Mouse (Mus musculus) spleen, adult 2 months (tissue): Measurements from ENCODE around the gene Ppp2r1b. TPM values are rescaled to one million over a fixed set of nuclear protein-coding genes. Genes with fewer than 3 reads are reported as not detected.

Source experiments
- DNase-seq, 2 experiments: peaks; one replicate each; pipeline versions ENCODE4 v3.0.0 to v3.0.0-alpha.2; 2012 to 2021; ENCODE audit warnings: low spot score in 2 of 2, low read depth in 1 of 2
- H3K27ac ChIP-seq: fragments of 200-500 bp; 2 replicates; pipeline ENCODE4 v1.5.1; 2012; ENCODE audit warnings: low read length, inconsistent platforms; ENCODE audit not compliant: insufficient read depth
- H3K27me3 ChIP-seq: fragments of 200-500 bp; 2 replicates; pipeline ENCODE4 v1.6.1; 2012; ENCODE audit warnings: mild to moderate bottlenecking, moderate library complexity, low read length, inconsistent platforms; ENCODE audit not compliant: control insufficient read depth, insufficient read depth
- H3K36me3 ChIP-seq: fragments of 200-500 bp; 2 replicates; pipeline ENCODE4 v1.6.1; 2012; ENCODE audit warnings: mild to moderate bottlenecking, low read length, inconsistent platforms; ENCODE audit not compliant: control insufficient read depth, insufficient read depth
- H3K4me1 ChIP-seq: fragments of 200-500 bp; 2 replicates; pipeline ENCODE4 v1.6.1; 2011; ENCODE audit warnings: inconsistent platforms; ENCODE audit not compliant: control insufficient read depth, insufficient read depth, insufficient read length
- H3K4me3 ChIP-seq: fragments of 200-500 bp; 2 replicates; pipeline ENCODE4 v1.5.1; 2011; ENCODE audit warnings: mild to moderate bottlenecking, inconsistent platforms; ENCODE audit not compliant: insufficient read depth, insufficient read length; ENCODE audit errors: extremely low read depth
- CTCF ChIP-seq: fragments of 200-500 bp; IDR thresholded peaks from 2 replicates; pipeline ENCODE4 v1.5.1; 2011; ENCODE audit warnings: mild to moderate bottlenecking, inconsistent platforms; ENCODE audit not compliant: insufficient read depth, insufficient read length, insufficient replicate concordance; ENCODE audit errors: extremely low read depth
- POLR2A ChIP-seq: fragments of 200-500 bp; IDR thresholded peaks from 2 replicates; pipeline ENCODE4 v1.6.1; 2011; ENCODE audit warnings: low read depth, low read length, inconsistent platforms
- WGBS: fragments of 180-500 bp; shearing (Covaris S2); methylation state at CpG from one replicate; pipeline ENCODE4 v1.1.7; 2018; 5-methylcytosine and 5-hydroxymethylcytosine counted together
- polyA plus RNA-seq: library from polyadenylated mRNA; depleted of rRNA; stranded (reverse); fragments of >200 nt; gene quantifications from 2 replicates; pipeline ENCODE4 v1.2.3, GENCODE M21; 2012

Gene Ppp2r1b
- polyA plus RNA-seq, 1 experiment: 10.2 TPM

- Histone ChIP-seq H3K36me3 (peaks cover 2% of the 10 kb centered on the region; the same call in 1 of the 2 replicates), H3K27me3 (no peaks in the 10 kb centered on the region), H3K27ac (no peak overlapping the region), H3K4me1 (no peaks in the 10 kb centered on the region), H3K4me3 (no peak overlapping the region)
- no peak for TF ChIP-seq POLR2A
- no peak for TF ChIP-seq CTCF
- no peak for DNase-seq
- WGBS: 94% methylated on average over 3 of the region's 3 CpGs
Observed at GRCm38 (mm10) chr9:50920933-50921895, 76.1 kb downstream of the Ppp2r1b start.

- TF ChIP-seq POLR2A: no peak
- no peak for TF ChIP-seq CTCF
- Histone ChIP-seq H3K27ac (no peak overlapping the region), H3K36me3 (no peaks in the 10 kb centered on the region; the same call in 1 of the 2 replicates), H3K27me3 (no peaks in the 10 kb centered on the region), H3K4me1 (no peaks in the 10 kb centered on the region), H3K4me3 (no peak overlapping the region)
- no peak for DNase-seq
- WGBS: 85% methylated on average over 5 of the region's 5 CpGs
Observed at GRCm38 (mm10) chr9:50922363-50923153, 77.5 kb downstream of the Ppp2r1b start.

DNA sequence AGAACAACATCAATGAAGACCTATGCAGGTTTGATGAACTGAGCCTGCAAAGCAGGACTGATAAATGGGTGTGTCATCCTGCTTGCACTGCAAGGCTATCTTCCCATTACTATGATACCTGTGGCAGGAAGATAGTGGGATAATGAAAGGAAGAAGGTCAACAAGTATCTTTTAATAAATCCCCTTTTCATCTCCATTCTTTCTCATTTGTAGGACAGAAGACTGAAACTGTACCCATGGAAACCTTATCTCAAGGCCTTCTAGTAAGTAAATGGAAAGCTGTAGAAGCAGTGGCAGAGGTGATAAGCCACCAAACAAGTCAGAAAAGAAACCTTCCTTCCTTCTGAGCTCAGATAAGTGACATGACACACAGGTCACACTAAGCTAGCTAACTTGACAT is 79.4 kb downstream of the Ppp2r1b start:
- no peaks in the 10 kb centered on the region for H3K4me1 ChIP-seq
- no peak for TF ChIP-seq CTCF
- TF ChIP-seq POLR2A: no peak
- H3K27me3 ChIP-seq: no peaks in the 10 kb centered on the region
- H3K27ac ChIP-seq: no peak overlapping the region
- H3K36me3 ChIP-seq: no peaks in the 10 kb centered on the region; the same call in 1 of the 2 replicates
- DNase-seq: no peak
- no peak overlapping the region for H3K4me3 ChIP-seq

- WGBS: 80% methylated on average over 4 of the region's 4 CpGs
- no peaks in the 10 kb centered on the region for H3K4me1 ChIP-seq
- no peak overlapping the region for H3K4me3 ChIP-seq
- H3K27ac ChIP-seq: no peak overlapping the region
- TF ChIP-seq CTCF (no peak), POLR2A (no peak)
- no peak for DNase-seq
- peaks cover 1% of the 10 kb centered on the region; the same call in 1 of the 2 replicates for H3K36me3 ChIP-seq
- no peaks in the 10 kb centered on the region for H3K27me3 ChIP-seq
Observed at GRCm38 (mm10) chr9:50925801-50926200, 80.7 kb downstream of the Ppp2r1b start.

DNA sequence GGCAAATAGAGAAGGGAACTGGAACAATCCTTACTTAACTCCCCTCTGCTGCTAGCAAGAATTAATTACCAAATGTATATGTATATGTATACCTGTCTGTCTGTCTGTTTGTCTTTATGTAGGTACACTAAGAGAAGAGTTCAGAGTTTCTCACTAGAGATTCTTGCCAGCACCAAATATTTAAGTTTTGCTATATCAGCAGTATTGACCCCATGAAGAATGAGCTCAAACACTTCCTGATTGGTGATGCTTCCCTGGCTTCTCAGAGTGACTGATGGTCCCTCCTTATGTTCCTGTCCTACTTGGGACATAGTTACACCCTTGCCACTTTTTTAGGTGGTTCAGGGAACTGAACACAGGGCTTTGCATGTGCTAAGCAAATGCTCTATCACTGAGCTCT is 84.9 kb downstream of the Ppp2r1b start:
- no peak overlapping the region for H3K27ac ChIP-seq
- H3K4me3 ChIP-seq: no peak overlapping the region
- DNase-seq: no peak
- TF ChIP-seq POLR2A: no peak
- TF ChIP-seq CTCF: no peak
- no peaks in the 10 kb centered on the region for H3K4me1 ChIP-seq
- no peaks in the 10 kb centered on the region for H3K27me3 ChIP-seq
- H3K36me3 ChIP-seq: peaks cover 6% of the 10 kb centered on the region; the same call in 1 of the 2 replicates

GRCm38 (mm10) chr9:50941804-50942401 is 96.8 kb downstream of the Ppp2r1b start:
- Histone ChIP-seq H3K4me3 (no peak overlapping the region), H3K36me3 (no peaks in the 10 kb centered on the region), H3K27ac (no peak overlapping the region), H3K27me3 (no peaks in the 10 kb centered on the region), H3K4me1 (peaks cover 3% of the 10 kb centered on the region; the same call in 1 of the 2 replicates)
- DNase-seq: no peak
- whole genome bisulfite sequencing: 10% methylated on average over 3 of the region's 3 CpGs
- TF ChIP-seq POLR2A: no peak
- no peak for TF ChIP-seq CTCF
